Mouse (Mus musculus): ENCODE results near the gene Cfap99. TPM values are rescaled to one million over a fixed set of nuclear protein-coding genes. Genes with fewer than 3 reads are reported as not detected.

Cfap99 gene
- total and polyA plus RNA-seq, 2 experiments: not detected

DNA sequence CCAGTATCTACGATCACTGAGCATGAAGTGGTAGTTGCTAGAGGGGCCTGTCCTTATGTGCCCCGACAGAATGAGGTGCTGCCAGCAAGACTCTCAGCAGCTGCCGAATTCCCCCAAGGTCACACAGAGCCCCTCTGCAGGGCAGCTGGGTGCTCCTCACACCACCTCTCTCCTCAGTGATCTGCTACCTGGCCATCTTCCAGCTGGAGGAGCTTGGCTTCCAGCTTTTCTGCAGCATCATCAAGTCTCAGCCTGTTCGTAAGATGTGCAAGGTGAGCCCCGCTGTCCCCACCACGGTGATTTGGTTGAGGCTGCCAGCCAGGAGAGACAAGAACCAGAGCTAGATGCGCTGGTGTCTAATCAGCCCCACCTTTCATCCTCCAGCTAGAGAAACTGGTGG, 14.0 kb downstream of the Cfap99 start:
- WGBS: 79% methylated on average over 7 of the region's 7 CpGs

DNA sequence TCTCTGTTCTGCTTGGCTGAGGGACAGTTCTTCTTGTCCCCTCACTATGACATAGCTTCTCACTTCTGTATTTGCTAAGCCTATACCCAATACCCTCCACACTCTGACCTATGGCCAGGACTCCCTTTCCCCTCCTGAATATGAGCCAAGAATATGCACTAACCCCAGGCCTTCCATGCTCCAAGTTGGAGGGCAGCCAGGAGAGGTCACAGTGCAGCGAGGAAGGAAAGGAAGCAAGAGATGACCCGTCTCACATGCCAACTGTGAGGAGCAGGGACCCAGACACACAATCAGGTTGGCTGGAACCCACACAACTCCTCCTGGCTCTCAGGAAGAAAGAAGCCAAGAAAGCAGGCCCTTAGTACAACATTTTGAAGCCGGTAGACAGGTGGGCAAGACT, 20.6 kb downstream of the Cfap99 start:
- 33% methylated on average over 3 of the region's 3 CpGs for WGBS
- no peak overlapping the region for H3K9ac ChIP-seq (ENCODE audit: low read depth, low read length)
- H3K36me3 ChIP-seq (ENCODE audit: control insufficient read depth, insufficient read depth, low read length): no peaks in the 10 kb centered on the region
- H3K4me1 ChIP-seq (ENCODE audit: control insufficient read depth, insufficient read depth, low read length): 0 out of 2 replicates have a peak, but pooled peaks cover 3% of the 10 kb centered on the region
- DNase-seq (ENCODE audit: extremely low read depth, low read depth, low spot score): peak; percentile 22
- no peaks in the 10 kb centered on the region for H3K79me2 ChIP-seq (ENCODE audit: control insufficient read depth, insufficient read depth, low read length)
- no peak overlapping the region for H3K4me3 ChIP-seq (ENCODE audit: insufficient read depth, low read depth, low read length)
- TF ChIP-seq POLR2A (IDR thresholded peaks at IDR 0.05; ENCODE audit: extremely low read depth, insufficient read depth, low read length) (no peak), CTCF (IDR thresholded peaks at IDR 0.05; ENCODE audit: low read depth, low read length) (no peak)
- H3K27ac ChIP-seq (replicated peaks; ENCODE audit: insufficient read depth, low read depth, low read length): no peak overlapping the region
- no peaks in the 10 kb centered on the region for H3K27me3 ChIP-seq (ENCODE audit: control insufficient read depth, insufficient read depth, low read length)

More for the DNA sequence above, 14.0 kb downstream of the Cfap99 start:
- no peaks in the 10 kb centered on the region; the same call in 1 of the 2 replicates for H3K4me1 ChIP-seq (ENCODE audit: control insufficient read depth, insufficient read depth, low read length)
- no peak overlapping the region for H3K27ac ChIP-seq (replicated peaks; ENCODE audit: insufficient read depth, low read depth, low read length)
- no peaks in the 10 kb centered on the region for H3K36me3 ChIP-seq (ENCODE audit: control insufficient read depth, insufficient read depth, low read length)
- no peaks in the 10 kb centered on the region for H3K27me3 ChIP-seq (ENCODE audit: control insufficient read depth, insufficient read depth, low read length)
- H3K4me3 ChIP-seq (ENCODE audit: insufficient read depth, low read depth, low read length): no peak overlapping the region
- no peaks in the 10 kb centered on the region for H3K79me2 ChIP-seq (ENCODE audit: control insufficient read depth, insufficient read depth, low read length)
- DNase-seq (ENCODE audit: extremely low read depth, low read depth, low spot score): no peak
- no peak overlapping the region for H3K9ac ChIP-seq (ENCODE audit: low read depth, low read length)
- TF ChIP-seq POLR2A (IDR thresholded peaks at IDR 0.05; ENCODE audit: extremely low read depth, insufficient read depth, low read length) (no peak), CTCF (IDR thresholded peaks at IDR 0.05; ENCODE audit: low read depth, low read length) (no peak)

DNA sequence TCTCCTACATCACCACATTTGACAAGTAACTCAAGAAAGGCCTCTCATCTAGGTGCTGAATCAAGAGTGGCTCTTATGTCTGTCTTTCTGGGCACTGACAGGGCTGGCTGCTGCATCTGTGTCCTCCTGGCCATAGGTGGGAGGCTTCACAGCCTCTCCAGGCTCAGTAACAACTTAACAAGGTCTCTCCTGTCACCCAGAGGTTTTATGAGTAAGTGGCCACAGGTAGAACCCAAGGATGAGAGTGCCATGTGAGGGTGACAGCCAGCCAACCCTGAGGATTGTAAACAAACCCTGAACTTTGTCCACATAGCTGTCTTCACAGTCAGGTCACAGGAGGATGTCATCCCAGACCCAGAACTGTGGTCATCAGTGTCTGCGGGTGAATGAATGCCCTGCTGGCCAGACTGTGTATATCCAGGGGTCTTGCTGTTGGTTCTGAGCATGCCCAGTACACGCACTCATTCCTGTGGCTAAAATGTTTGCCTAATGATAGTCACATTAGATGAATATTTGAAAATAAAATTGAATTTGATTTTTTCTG, 31.2 kb downstream of the Cfap99 start:
- H3K36me3 ChIP-seq (ENCODE audit: control insufficient read depth, insufficient read depth, low read length): no peaks in the 10 kb centered on the region
- no peaks in the 10 kb centered on the region for H3K79me2 ChIP-seq (ENCODE audit: control insufficient read depth, insufficient read depth, low read length)
- no peaks in the 10 kb centered on the region for H3K27me3 ChIP-seq (ENCODE audit: control insufficient read depth, insufficient read depth, low read length)
- no peak overlapping the region for H3K9ac ChIP-seq (ENCODE audit: low read depth, low read length)
- no peak overlapping the region for H3K4me3 ChIP-seq (ENCODE audit: insufficient read depth, low read depth, low read length)
- TF ChIP-seq CTCF (IDR thresholded peaks at IDR 0.05; ENCODE audit: low read depth, low read length): peak; percentile 54
- TF ChIP-seq POLR2A (IDR thresholded peaks at IDR 0.05; ENCODE audit: extremely low read depth, insufficient read depth, low read length): no peak
- DNase-seq (ENCODE audit: extremely low read depth, low read depth, low spot score): peak; percentile 92
- H3K4me1 ChIP-seq (ENCODE audit: control insufficient read depth, insufficient read depth, low read length): peaks cover 6% of the 10 kb centered on the region; the same call in 1 of the 2 replicates
- H3K27ac ChIP-seq (replicated peaks; ENCODE audit: insufficient read depth, low read depth, low read length): peak overlapping the region; percentile 14; the same call in 1 of the 2 replicates
- WGBS: 27% methylated on average over 2 of the region's 2 CpGs

DNA sequence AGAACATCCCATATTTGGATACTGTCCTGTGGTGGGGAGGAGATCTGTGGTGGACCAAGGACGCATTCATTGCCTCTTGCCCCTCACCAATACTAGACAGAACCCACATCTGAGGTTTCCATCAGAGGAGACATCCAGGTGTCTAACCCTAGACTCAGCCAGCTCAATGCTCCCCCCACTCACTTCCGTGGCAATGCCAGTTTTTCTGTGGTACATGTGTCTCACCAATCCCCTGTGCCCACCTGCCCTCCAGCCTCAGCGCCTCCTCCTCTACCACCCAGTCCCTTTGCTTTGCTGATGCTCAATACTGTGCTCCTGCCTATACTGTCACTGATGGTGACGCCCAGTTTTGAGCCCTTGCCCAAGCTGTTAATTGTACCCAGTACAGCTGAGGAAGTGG, 32.8 kb downstream of the Cfap99 start:
- WGBS: 96% methylated on average over 4 of the region's 4 CpGs
- Histone ChIP-seq H3K36me3 (ENCODE audit: control insufficient read depth, insufficient read depth, low read length) (no peaks in the 10 kb centered on the region), H3K27me3 (ENCODE audit: control insufficient read depth, insufficient read depth, low read length) (no peaks in the 10 kb centered on the region), H3K27ac (replicated peaks; ENCODE audit: insufficient read depth, low read depth, low read length) (no peak overlapping the region), H3K79me2 (ENCODE audit: control insufficient read depth, insufficient read depth, low read length) (no peaks in the 10 kb centered on the region), H3K9ac (ENCODE audit: low read depth, low read length) (no peak overlapping the region), H3K4me3 (ENCODE audit: insufficient read depth, low read depth, low read length) (no peak overlapping the region), H3K4me1 (ENCODE audit: control insufficient read depth, insufficient read depth, low read length) (peaks cover 6% of the 10 kb centered on the region; the same call in 1 of the 2 replicates)
- no peak for DNase-seq (ENCODE audit: extremely low read depth, low read depth, low spot score)
- no peak for TF ChIP-seq CTCF (IDR thresholded peaks at IDR 0.05; ENCODE audit: low read depth, low read length)
- TF ChIP-seq POLR2A (IDR thresholded peaks at IDR 0.05; ENCODE audit: extremely low read depth, insufficient read depth, low read length): no peak

DNA sequence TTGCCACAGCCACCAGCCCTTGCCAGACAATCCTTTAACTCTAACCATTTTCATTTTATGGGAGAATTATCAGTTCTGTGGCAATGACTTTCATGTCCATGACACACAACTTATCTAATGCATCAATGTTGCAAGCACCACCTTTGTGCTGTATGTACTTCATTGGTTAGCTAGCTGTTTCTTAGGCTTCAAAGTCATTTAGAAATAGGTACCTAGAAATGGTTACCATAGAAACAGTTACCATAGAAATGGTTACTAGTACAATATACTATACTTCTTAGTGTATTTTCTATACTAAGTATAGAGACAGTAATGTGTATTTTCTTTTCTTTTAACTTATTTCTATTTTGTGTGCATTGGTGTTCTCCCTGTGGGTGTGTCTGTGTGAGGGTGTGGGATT, 36.9 kb downstream of the Cfap99 start:
- no peak for DNase-seq (ENCODE audit: extremely low read depth, low read depth, low spot score)
- TF ChIP-seq CTCF (IDR thresholded peaks at IDR 0.05; ENCODE audit: low read depth, low read length): no peak
- no peak for TF ChIP-seq POLR2A (IDR thresholded peaks at IDR 0.05; ENCODE audit: extremely low read depth, insufficient read depth, low read length)
- Histone ChIP-seq H3K9ac (ENCODE audit: low read depth, low read length) (no peak overlapping the region), H3K4me3 (ENCODE audit: insufficient read depth, low read depth, low read length) (no peak overlapping the region), H3K4me1 (ENCODE audit: control insufficient read depth, insufficient read depth, low read length) (no peaks in the 10 kb centered on the region), H3K36me3 (ENCODE audit: control insufficient read depth, insufficient read depth, low read length) (no peaks in the 10 kb centered on the region), H3K27me3 (ENCODE audit: control insufficient read depth, insufficient read depth, low read length) (peaks cover 3% of the 10 kb centered on the region; the same call in 1 of the 2 replicates), H3K79me2 (ENCODE audit: control insufficient read depth, insufficient read depth, low read length) (no peaks in the 10 kb centered on the region), H3K27ac (replicated peaks; ENCODE audit: insufficient read depth, low read depth, low read length) (no peak overlapping the region)

DNA sequence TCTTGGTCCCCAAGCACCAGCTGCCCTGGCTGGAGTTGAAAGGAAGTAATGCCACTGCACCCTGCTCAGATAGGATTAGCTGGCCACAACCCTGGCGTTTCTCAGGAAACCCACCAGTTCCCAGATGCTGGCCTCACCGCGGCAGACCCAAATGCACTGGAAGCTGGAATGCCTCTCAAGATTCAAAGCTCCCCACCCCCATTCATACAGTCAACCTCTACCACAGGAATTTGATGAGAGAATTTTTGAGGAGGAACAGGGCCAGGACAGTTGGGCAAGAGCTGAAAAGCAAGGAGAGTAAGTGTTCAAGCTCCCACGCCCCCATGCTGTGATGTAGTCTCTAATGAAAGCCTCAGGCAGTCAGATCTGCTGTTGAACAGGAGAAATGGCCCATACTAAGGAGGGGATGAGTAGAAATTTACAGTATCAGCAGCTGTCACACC, 37.9 kb downstream of the Cfap99 start:
- no peaks in the 10 kb centered on the region for H3K36me3 ChIP-seq (ENCODE audit: control insufficient read depth, insufficient read depth, low read length)
- no peaks in the 10 kb centered on the region for H3K79me2 ChIP-seq (ENCODE audit: control insufficient read depth, insufficient read depth, low read length)
- TF ChIP-seq CTCF (IDR thresholded peaks at IDR 0.05; ENCODE audit: low read depth, low read length) (no peak), POLR2A (IDR thresholded peaks at IDR 0.05; ENCODE audit: extremely low read depth, insufficient read depth, low read length) (no peak)
- H3K27me3 ChIP-seq (ENCODE audit: control insufficient read depth, insufficient read depth, low read length): peaks cover 3% of the 10 kb centered on the region; the same call in 1 of the 2 replicates
- WGBS: 60% methylated on average over 4 of the region's 4 CpGs
- H3K27ac ChIP-seq (replicated peaks; ENCODE audit: insufficient read depth, low read depth, low read length): no peak overlapping the region
- no peak overlapping the region for H3K4me3 ChIP-seq (ENCODE audit: insufficient read depth, low read depth, low read length)
- H3K9ac ChIP-seq (ENCODE audit: low read depth, low read length): no peak overlapping the region
- DNase-seq (ENCODE audit: extremely low read depth, low read depth, low spot score): no peak
- no peaks in the 10 kb centered on the region for H3K4me1 ChIP-seq (ENCODE audit: control insufficient read depth, insufficient read depth, low read length)
